Mouse (Mus musculus) liver, postnatal 0 days (tissue): ENCODE results near the gene Kcnc3. TPM values are rescaled to one million over a fixed set of nuclear protein-coding genes. Genes with fewer than 3 reads are reported as not detected.

ENCODE experiments used
- ATAC-seq: fragments of 200-750 bp; cut with Nextera tagmentation; 2 replicates; pipeline ENCODE4 v1.8.0; 2017; ENCODE audit warnings: mild to moderate bottlenecking, moderate library complexity
- DNase-seq: peaks from one replicate; pipeline ENCODE4 v3.0.0-alpha.2; 2016
- H3K27ac ChIP-seq: fragments of 300-500 bp; sonication (generic); 2 replicates; pipeline ENCODE4 v1.5.1; 2014; ENCODE audit warnings: antibody characterized with exemption, moderate library complexity, mild to moderate bottlenecking, low read depth
- H3K27me3 ChIP-seq: fragments of 300-500 bp; sonication (generic); 2 replicates; pipeline ENCODE4 v1.6.1; 2014; ENCODE audit warnings: low read length, control low read depth, mixed read lengths; ENCODE audit not compliant: insufficient read depth
- H3K36me3 ChIP-seq: fragments of 300-500 bp; sonication (generic); replicated peaks from 2 replicates; pipeline ENCODE4 v1.6.1; 2014; ENCODE audit warnings: mild to moderate bottlenecking, control low read depth, low read length, moderate library complexity, mixed read lengths; ENCODE audit not compliant: insufficient read depth
- H3K4me1 ChIP-seq: fragments of 300-500 bp; sonication (generic); 2 replicates; pipeline ENCODE4 v1.6.1; 2014; ENCODE audit warnings: antibody characterized with exemption, mild to moderate bottlenecking, control low read depth; ENCODE audit not compliant: insufficient read depth
- H3K4me2 ChIP-seq: fragments of 300-500 bp; sonication (generic); 2 replicates; pipeline ENCODE4 v1.6.1; 2014; ENCODE audit warnings: low read depth, mild to moderate bottlenecking, low read length, moderate library complexity, mixed read lengths
- H3K4me3 ChIP-seq: fragments of 300-500 bp; sonication (generic); 2 replicates; pipeline ENCODE4 v1.5.1; 2014; ENCODE audit warnings: low read depth, low read length
- H3K9ac ChIP-seq: fragments of 300-500 bp; sonication (generic); replicated peaks from 2 replicates; pipeline ENCODE4 v1.6.1; 2014; ENCODE audit warnings: mild to moderate bottlenecking, moderate library complexity
- H3K9me3 ChIP-seq: fragments of 300-500 bp; sonication (generic); 2 replicates; pipeline ENCODE4 v1.6.1; 2016; ENCODE audit warnings: mild to moderate bottlenecking, control low read depth, low read length, mixed read lengths
- CTCF ChIP-seq: sonication (generic); IDR thresholded peaks from 2 replicates; pipeline ENCODE4 v1.5.1; 2016; ENCODE audit warnings: antibody characterized with exemption, low read depth
- EP300 ChIP-seq: IDR thresholded peaks from 2 replicates; pipeline ENCODE4 v1.6.1; 2016; ENCODE audit warnings: antibody characterized with exemption, low read depth, mild to moderate bottlenecking
- WGBS: fragments of 180-500 bp; shearing (Covaris S2); extraction: QIAGEN DNeasy Blood & Tissue Kit; methylation state at CpG from one replicate; pipeline ENCODE4 v1.1.7; 2014; ENCODE audit not compliant: insufficient replicate concordance; 5-methylcytosine and 5-hydroxymethylcytosine counted together
- polyA plus RNA-seq: library from polyadenylated mRNA; unstranded; fragments of >200 nt; fragmentation: Nextera tagmentation; extraction: Ambion mirVana; gene quantifications from 2 replicates; pipeline ENCODE4 v1.2.1, GENCODE M21; 2015

The Kcnc3 gene
- polyA plus RNA-seq, 1 experiment from 2014 or later: 0.20 TPM

DNA sequence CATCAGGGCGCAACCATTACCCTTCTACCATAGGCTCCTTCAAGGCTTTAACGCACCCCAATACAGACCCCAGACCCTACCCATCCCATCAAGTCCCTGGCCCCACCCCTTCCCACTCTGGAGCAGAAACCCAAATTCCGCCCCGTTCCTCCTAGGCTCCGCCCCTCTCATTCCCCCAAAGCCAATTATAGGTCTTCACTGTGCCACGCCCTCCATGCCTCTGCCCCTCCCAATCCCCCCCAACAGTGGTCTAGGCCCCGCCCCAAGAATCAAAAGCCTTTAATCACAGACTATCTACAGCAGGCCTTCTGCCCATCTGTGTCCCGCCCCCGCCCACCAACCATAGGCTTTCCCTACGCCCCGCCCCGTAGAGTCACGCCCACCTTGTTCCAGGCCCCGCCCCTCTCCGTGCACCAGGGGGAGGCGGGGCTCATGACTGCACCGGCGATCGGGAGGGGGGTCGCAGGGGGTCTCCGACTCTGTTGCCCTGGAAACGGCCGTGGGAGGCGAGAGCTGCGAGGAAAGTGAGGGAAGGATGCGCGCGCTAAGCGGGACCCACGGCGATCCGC, 37.2 kb upstream of the Kcnc3 start:
- Histone ChIP-seq H3K9me3 (no peaks in the 10 kb centered on the region), H3K4me1 (peaks cover 19% of the 10 kb centered on the region), H3K27me3 (no peaks in the 10 kb centered on the region), H3K36me3 (peaks cover 32% of the 10 kb centered on the region), H3K9ac (peak overlapping the region; percentile 95), H3K4me2 (peak overlapping the region; percentile 78), H3K27ac (peak overlapping the region; percentile 100), H3K4me3 (peak overlapping the region; percentile 99)
- ATAC-seq (peak; percentile 81), DNase-seq (peak; percentile 93)
- WGBS: under 1% methylated on average over 32 of the region's 32 CpGs
- TF ChIP-seq EP300 (no peak), CTCF (no peak)

GRCm38 (mm10) chr7:44553826-44554225, 36.6 kb upstream of the Kcnc3 start, which contains the start of gene Nr1h2:
TSS of gene Nr1h2 (minus strand) at chr7:44553951.
- DNase-seq: peak; percentile 97
- H3K36me3 ChIP-seq: peaks cover 32% of the 10 kb centered on the region
- H3K27me3 ChIP-seq: no peaks in the 10 kb centered on the region
- H3K9ac ChIP-seq: peak within 1 kb of the TSS; percentile 95
- no peaks in the 10 kb centered on the region for H3K9me3 ChIP-seq
- H3K27ac ChIP-seq: peak within 1 kb of the TSS; percentile 100
- H3K4me2 ChIP-seq: peak within 1 kb of the TSS; percentile 78
- H3K4me1 ChIP-seq: peaks cover 19% of the 10 kb centered on the region
- peak within 1 kb of the TSS; percentile 99 for H3K4me3 ChIP-seq
- WGBS: under 1% methylated on average over 22 of the region's 22 CpGs
- TF ChIP-seq EP300: peak; percentile 74; the same call in 1 of the 2 replicates
- 0 out of 2 replicates have a peak, but pooled peaks have one; percentile 4 for TF ChIP-seq CTCF
- peak; percentile 89 for ATAC-seq

DNA sequence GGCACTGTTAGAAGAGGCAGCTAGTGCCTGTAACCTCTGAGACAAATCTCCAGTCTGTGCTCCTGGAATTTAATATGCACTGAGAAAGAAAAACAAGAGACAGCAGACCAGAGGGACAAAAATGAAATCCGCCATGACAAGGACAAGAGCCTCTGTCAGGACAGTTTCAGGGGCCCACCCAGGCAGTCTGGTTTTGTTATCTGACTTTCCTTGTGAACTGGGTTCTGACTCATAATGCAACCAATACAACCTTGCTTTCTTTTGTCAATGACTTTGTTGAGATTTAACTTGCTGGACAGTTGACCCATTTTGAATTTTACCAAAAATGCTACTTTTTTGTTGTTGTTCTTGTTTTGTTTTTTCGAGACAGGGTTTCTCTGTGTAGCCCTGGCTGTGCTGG, 32.8 kb upstream of the Kcnc3 start:
- WGBS: 59% methylated on average over 2 of the region's 2 CpGs
- no peak overlapping the region for H3K4me2 ChIP-seq
- no peak for DNase-seq

DNA sequence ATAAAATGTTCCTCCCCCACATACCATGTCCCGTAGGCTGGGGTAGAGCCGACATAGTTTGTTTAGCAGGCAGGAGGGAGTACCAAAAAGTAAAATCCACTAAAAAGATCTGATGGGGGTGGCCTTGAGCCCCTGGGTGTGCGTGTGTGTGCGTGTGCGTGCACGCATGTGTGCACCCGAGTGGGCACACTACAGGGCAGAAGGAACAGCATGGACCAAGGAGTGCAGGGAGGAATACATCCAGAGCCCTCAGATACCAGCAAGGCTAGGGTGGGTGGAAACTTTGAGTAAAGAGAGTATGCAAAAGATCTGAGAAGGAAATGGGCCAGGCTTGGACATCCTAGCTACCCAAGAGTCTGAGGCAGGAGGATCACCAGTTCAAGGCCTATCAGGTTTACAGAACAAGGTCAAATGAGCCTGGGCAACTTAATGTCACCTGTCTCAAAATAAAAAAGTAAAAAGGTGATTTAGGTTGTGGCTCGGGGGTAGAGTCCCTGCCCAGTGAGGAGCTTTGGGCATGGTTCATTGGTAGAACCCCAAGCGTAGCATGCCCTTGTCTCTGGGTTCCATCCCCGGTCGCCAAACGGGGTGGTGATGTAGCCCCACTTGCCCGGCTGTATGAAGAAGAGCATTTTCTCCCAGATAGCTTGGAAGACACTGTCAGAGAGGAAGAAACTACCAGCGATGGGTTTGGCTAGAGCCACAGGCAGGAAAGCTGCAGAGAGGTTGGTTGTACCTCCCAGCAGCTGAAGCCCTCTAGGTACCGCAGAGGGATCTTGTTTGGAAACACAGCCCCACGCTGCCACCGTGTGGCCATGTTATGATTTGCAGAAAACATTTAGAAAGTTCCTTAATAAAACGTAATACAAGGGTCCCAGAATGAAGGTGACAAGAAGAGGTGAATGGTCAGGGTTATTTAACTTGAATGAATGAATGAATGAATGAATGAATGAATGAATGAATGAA, 29.7 kb upstream of the Kcnc3 start:
- WGBS: 52% methylated on average over 18 of the region's 18 CpGs
- DNase-seq (peak; percentile 83), ATAC-seq (peak; percentile 65)
- Histone ChIP-seq H3K27me3 (no peaks in the 10 kb centered on the region), H3K36me3 (no peaks in the 10 kb centered on the region), H3K9ac (no peak overlapping the region), H3K9me3 (no peaks in the 10 kb centered on the region), H3K27ac (no peak overlapping the region; the same call in 1 of the 2 replicates), H3K4me2 (no peak overlapping the region), H3K4me1 (peaks cover 13% of the 10 kb centered on the region; the same call in 1 of the 2 replicates), H3K4me3 (no peak overlapping the region)
- TF ChIP-seq CTCF (peak; percentile 85), EP300 (no peak)

More for the DNA sequence above, 32.8 kb upstream of the Kcnc3 start:
- Histone ChIP-seq H3K27ac (no peak overlapping the region; the same call in 1 of the 2 replicates), H3K4me1 (peaks cover 25% of the 10 kb centered on the region), H3K9ac (no peak overlapping the region), H3K4me3 (no peak overlapping the region), H3K36me3 (no peaks in the 10 kb centered on the region), H3K27me3 (no peaks in the 10 kb centered on the region), H3K9me3 (no peaks in the 10 kb centered on the region)
- TF ChIP-seq CTCF (no peak), EP300 (no peak)
- no peak for ATAC-seq

DNA sequence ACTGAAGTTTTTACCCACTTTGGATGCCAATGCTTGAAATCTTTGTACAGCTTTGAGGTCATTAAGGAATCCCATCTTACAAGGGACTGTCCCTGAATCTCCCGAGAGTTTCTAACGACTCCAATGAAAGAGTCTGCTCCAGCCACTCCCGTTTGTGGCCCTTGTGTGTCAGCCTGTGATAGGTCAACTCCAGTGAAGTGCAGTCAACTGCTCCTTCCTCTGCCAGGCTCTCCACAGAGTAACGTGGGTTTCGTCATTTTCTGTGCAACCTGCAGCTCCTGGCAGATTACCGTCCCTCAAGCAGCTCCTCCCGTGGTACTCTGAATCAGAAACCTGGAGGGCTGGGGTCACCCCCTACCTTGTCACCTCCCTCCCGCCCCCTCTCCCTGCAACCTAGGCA, 27.2 kb upstream of the Kcnc3 start:
- Histone ChIP-seq H3K4me1 (peaks cover 6% of the 10 kb centered on the region; the same call in 1 of the 2 replicates), H3K27ac (no peak overlapping the region), H3K36me3 (no peaks in the 10 kb centered on the region), H3K27me3 (0 out of 2 replicates have a peak, but pooled peaks cover 2% of the 10 kb centered on the region), H3K9me3 (no peaks in the 10 kb centered on the region), H3K4me2 (no peak overlapping the region), H3K9ac (no peak overlapping the region), H3K4me3 (no peak overlapping the region)
- ATAC-seq (no peak), DNase-seq (no peak)
- 32% methylated on average over 8 of the region's 8 CpGs for WGBS
- TF ChIP-seq EP300 (no peak), CTCF (no peak)

DNA sequence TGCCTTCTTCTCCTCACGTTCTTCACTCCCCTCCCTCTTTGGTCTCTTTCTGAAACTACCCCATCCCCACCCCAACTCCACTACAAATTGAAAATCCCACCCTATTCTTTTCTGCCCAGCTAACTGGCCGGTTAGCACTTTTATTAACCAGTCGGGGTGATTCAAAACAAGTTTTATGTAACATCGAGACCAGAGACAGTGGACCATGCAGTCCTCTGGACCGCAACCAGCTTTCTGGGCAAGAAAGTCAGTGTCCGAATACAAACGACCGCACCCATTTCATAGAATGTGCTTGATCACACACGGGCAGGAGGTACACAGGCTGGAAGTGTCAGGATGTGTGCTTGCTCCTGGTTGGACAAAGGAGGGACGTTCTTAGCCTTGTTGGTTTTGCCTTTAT, 26.0 kb upstream of the Kcnc3 start:
- 80% methylated on average over 10 of the region's 10 CpGs for WGBS
- Histone ChIP-seq H3K9ac (no peak overlapping the region), H3K36me3 (no peaks in the 10 kb centered on the region), H3K4me3 (no peak overlapping the region), H3K4me1 (peaks cover 6% of the 10 kb centered on the region; the same call in 1 of the 2 replicates), H3K4me2 (no peak overlapping the region), H3K27ac (no peak overlapping the region), H3K9me3 (no peaks in the 10 kb centered on the region), H3K27me3 (0 out of 2 replicates have a peak, but pooled peaks cover 2% of the 10 kb centered on the region)
- DNase-seq (no peak), ATAC-seq (no peak)
- TF ChIP-seq EP300 (no peak), CTCF (no peak)
